Mouse (Mus musculus) G1E (cell line): ENCODE measurements at regions not wholly inside any gene's neighbourhood (a gene's known extent, or its start where the extent isn't known, plus 50 kb on each side); places are given as distances from the start of the nearest gene placed in this dataset.

ENCODE experiments used
- ATAC-seq: 2 replicates; pipeline ENCODE4 v1.8.0; 2016; ENCODE audit warnings: mild to moderate bottlenecking; ENCODE audit not compliant: insufficient number of reproducible peaks, poor library complexity, low FRiP score, severe bottlenecking; ENCODE audit errors: extremely low read depth
- DNase-seq: peaks from one replicate; pipeline ENCODE4 v3.0.0; 2012; ENCODE audit warnings: low spot score
- H3K27me3 ChIP-seq: 2 replicates; pipeline ENCODE4 v1.6.1; 2012; ENCODE audit warnings: mild to moderate bottlenecking, low read length, inconsistent platforms; ENCODE audit not compliant: insufficient read depth
- H3K36me3 ChIP-seq: replicated peaks from 2 replicates; pipeline ENCODE3; 2012; ENCODE audit warnings: mild to moderate bottlenecking, inconsistent platforms
- H3K4me1 ChIP-seq: 2 replicates; pipeline ENCODE4 v1.6.1; 2012; ENCODE audit warnings: low read depth, low read length, inconsistent platforms, mixed read lengths; ENCODE audit not compliant: insufficient read depth
- H3K4me3 ChIP-seq: 2 replicates; pipeline ENCODE4 v1.5.1; 2012; ENCODE audit warnings: low read depth, mild to moderate bottlenecking, inconsistent platforms, low read length, moderate library complexity, mixed read lengths
- H3K9me3 ChIP-seq: replicated peaks from 2 replicates; pipeline ENCODE4 v1.6.1; 2012; ENCODE audit warnings: inconsistent platforms
- CTCF ChIP-seq: IDR thresholded peaks from 2 replicates; pipeline ENCODE4 v1.5.1; 2012; ENCODE audit warnings: low read depth, low read length, inconsistent platforms, mixed read lengths
- GATA1 ChIP-seq: IDR thresholded peaks from 2 replicates; pipeline ENCODE4 v1.6.1; 2012; ENCODE audit warnings: borderline replicate concordance, low read length, inconsistent platforms, mixed read lengths
- GATA2 ChIP-seq: IDR thresholded peaks from 2 replicates; pipeline ENCODE4 v1.6.1; 2012; ENCODE audit warnings: low read depth, low read length, inconsistent platforms, borderline replicate concordance
- POLR2AphosphoS5 ChIP-seq: IDR thresholded peaks from 2 replicates; pipeline ENCODE4 v1.6.1; 2012; ENCODE audit warnings: low read depth, low read length, inconsistent platforms; ENCODE audit not compliant: insufficient replicate concordance
- TAL1 ChIP-seq: conservative IDR thresholded peaks from 2 replicates; pipeline ENCODE4 v1.6.1; 2012; ENCODE audit warnings: low read depth, low read length, inconsistent platforms, mixed read lengths

- Histone ChIP-seq H3K27me3 (peaks cover 63% of the 10 kb centered on the region), H3K36me3 (no peaks in the 10 kb centered on the region), H3K4me3 (no peak overlapping the region), H3K4me1 (no peaks in the 10 kb centered on the region), H3K9me3 (no peaks in the 10 kb centered on the region)
- no peak for DNase-seq
- no peak for TF ChIP-seq TAL1
- TF ChIP-seq GATA2: no peak
- no peak for TF ChIP-seq CTCF
- TF ChIP-seq POLR2AphosphoS5: no peak
- no peak for TF ChIP-seq GATA1
- no peak for ATAC-seq
Observed at GRCm38 (mm10) chr13:94646326-94646725, 142.4 kb upstream of the Tbca start.

GRCm38 (mm10) chr13:94646781-94647555, 141.7 kb upstream of the Tbca start:
- no peak for ATAC-seq

GRCm38 (mm10) chr13:94647566-94647965, 141.1 kb upstream of the Tbca start:
- Histone ChIP-seq H3K9me3 (no peaks in the 10 kb centered on the region), H3K27me3 (peaks cover 55% of the 10 kb centered on the region), H3K4me3 (no peak overlapping the region), H3K36me3 (no peaks in the 10 kb centered on the region), H3K4me1 (no peaks in the 10 kb centered on the region)
- ATAC-seq (no peak), DNase-seq (no peak)
- no peak for TF ChIP-seq GATA1
- no peak for TF ChIP-seq TAL1
- TF ChIP-seq GATA2: no peak
- TF ChIP-seq POLR2AphosphoS5: no peak
- TF ChIP-seq CTCF: no peak

More at GRCm38 (mm10) chr13:94646781-94647555, 141.7 kb upstream of the Tbca start:
- Histone ChIP-seq H3K27me3 (peaks cover 61% of the 10 kb centered on the region), H3K9me3 (no peaks in the 10 kb centered on the region), H3K36me3 (no peaks in the 10 kb centered on the region), H3K4me1 (no peaks in the 10 kb centered on the region), H3K4me3 (no peak overlapping the region)
- TF ChIP-seq CTCF: no peak
- no peak for TF ChIP-seq GATA1
- no peak for TF ChIP-seq GATA2
- TF ChIP-seq POLR2AphosphoS5: no peak
- no peak for TF ChIP-seq TAL1
- DNase-seq: no peak

GRCm38 (mm10) chr13:94650951-94651350, 137.8 kb upstream of the Tbca start:
- DNase-seq (no peak), ATAC-seq (no peak)
- Histone ChIP-seq H3K36me3 (no peaks in the 10 kb centered on the region), H3K27me3 (peaks cover 45% of the 10 kb centered on the region), H3K4me1 (no peaks in the 10 kb centered on the region), H3K4me3 (no peak overlapping the region), H3K9me3 (no peaks in the 10 kb centered on the region)
- TF ChIP-seq GATA1 (no peak), GATA2 (no peak), TAL1 (no peak), POLR2AphosphoS5 (no peak), CTCF (no peak)

GRCm38 (mm10) chr13:94667604-94668003, 121.1 kb upstream of the Tbca start:
- no peaks in the 10 kb centered on the region for H3K4me1 ChIP-seq
- no peak for DNase-seq
- ATAC-seq: no peak
- H3K9me3 ChIP-seq: no peaks in the 10 kb centered on the region
- H3K4me3 ChIP-seq: no peak overlapping the region
- H3K36me3 ChIP-seq: no peaks in the 10 kb centered on the region
- H3K27me3 ChIP-seq: peaks cover 46% of the 10 kb centered on the region
- no peak for TF ChIP-seq CTCF
- TF ChIP-seq TAL1: no peak

GRCm38 (mm10) chr13:94668276-94668675, 120.4 kb upstream of the Tbca start:
- H3K9me3 ChIP-seq: no peaks in the 10 kb centered on the region
- DNase-seq (no peak), ATAC-seq (no peak)
- H3K36me3 ChIP-seq: no peaks in the 10 kb centered on the region
- no peaks in the 10 kb centered on the region for H3K4me1 ChIP-seq
- H3K27me3 ChIP-seq: peaks cover 49% of the 10 kb centered on the region
- TF ChIP-seq TAL1: no peak
- TF ChIP-seq POLR2AphosphoS5: no peak
- TF ChIP-seq GATA2: no peak
- TF ChIP-seq CTCF: no peak
- no peak overlapping the region for H3K4me3 ChIP-seq
